Mouse (Mus musculus): Measurements from ENCODE around the gene Mmel1.
A peak's percentile ranks its signal among the peaks of the same experiment; 100 is the strongest.

Gene Mmel1

DNA sequence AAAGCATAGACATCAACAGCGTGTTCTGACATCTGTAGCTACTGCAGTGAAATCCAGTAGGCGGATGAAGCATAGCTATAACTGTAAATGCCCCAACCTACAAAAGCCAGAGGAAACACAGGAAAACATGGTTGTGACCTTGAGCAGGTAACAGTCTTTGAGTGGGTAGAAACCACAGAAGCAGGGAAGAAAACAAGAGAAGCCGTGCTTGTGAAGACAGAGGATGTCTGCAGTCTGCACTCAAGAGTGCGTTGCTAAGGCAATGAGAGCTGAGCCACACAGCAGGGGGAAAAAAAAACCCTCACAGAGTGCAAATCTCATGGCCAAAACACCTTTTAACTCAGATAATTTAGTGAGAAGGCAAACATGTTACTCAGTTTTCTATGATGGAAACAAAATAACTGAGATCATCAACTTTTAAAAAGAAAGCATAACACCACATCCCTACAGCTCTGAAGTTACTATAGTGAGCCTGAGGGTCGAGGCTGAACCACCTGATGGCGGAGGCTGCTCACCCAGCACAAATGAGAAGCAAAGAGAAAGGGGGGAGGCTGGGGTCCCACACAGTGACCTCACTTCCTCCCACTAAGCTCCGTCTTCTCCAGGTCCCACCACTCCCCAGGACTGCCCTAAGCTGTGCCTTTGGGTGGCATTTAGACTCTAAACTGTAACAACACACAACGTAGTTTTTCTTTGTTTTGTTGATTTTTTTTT is 67.3 kb downstream of the Mmel1 start:
- DNase-seq (ENCODE audit: low spot score): no peak

GRCm38 (mm10) chr4:154937746-154938145 is 68.4 kb downstream of the Mmel1 start:
- DNase-seq (ENCODE audit: low spot score): no peak

DNA sequence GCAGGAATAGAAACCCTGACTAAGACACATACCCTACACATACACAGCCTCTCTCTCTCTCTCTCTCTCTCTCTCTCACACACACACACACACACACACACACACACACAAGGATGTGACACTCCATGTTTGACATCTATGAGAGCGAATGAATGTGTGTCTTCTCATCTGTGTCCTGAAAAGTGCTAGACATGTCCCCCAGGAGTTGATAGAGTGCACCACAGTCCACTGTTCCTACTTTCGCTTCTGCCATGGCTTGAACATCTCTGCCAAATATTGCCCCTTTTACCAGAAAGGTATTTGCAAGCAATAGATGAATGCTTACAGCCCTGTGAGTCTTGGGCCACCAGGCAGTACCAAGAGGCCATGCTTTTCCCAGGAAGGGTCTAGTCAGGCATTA is 70.8 kb downstream of the Mmel1 start:
- DNase-seq (ENCODE audit: low spot score): no peak

- no peak for DNase-seq (ENCODE audit: low spot score)
Measured at GRCm38 (mm10) chr4:154941831-154942230, 72.4 kb downstream of the Mmel1 start.

GRCm38 (mm10) chr4:154942632-154943322 is 73.4 kb downstream of the Mmel1 start:
- DNase-seq (ENCODE audit: low spot score): no peak

- no peak for DNase-seq (ENCODE audit: low spot score)
Measured at GRCm38 (mm10) chr4:154943323-154944039, 74.1 kb downstream of the Mmel1 start.

DNA sequence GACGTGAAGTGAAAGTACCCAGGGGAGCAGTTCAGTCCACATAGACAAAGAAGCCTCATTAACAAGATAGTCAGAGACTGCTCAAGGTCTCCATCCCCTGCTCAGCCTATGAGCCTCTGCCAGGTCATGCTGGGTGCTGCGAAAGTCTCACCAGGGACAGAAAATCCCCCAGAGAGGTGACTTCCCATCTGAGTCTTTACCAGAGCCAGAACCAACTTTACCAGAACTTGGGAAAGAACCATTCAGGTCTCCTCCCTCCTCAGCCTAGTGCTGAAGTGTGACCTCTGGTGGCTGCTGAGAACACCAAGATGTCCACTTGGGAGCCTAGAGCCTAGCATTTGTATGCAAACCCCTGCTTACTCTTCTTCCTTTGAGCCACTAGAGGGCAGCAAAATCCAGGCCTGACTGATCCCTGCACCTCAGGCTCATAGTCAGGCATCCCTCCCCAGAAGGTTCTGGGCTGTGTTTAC is 74.8 kb downstream of the Mmel1 start:
- peak; percentile 68 for DNase-seq (ENCODE audit: low spot score)
